Mouse (Mus musculus): ENCODE measurements around the gene Scube1.

DNA sequence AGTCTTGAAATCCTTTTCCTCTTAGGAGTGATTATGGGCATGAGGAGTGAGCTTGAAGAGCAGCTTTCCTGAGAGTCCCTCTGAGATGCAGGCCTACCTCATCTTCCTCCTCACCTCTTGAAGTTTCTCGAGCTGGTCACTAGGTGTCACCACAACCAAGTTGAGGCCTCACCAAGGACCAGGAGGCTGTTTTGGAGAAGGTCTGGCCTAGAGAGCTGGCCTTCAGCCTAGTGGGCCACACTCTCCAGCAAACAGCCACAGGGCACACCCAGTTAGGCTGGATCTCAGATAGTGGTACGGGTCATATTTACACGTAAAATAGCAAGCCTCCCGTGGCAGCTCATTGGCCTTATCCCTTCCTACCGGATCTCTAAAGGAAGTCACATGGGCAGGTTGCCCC lies 60.1 kb downstream of the Scube1 start:
- no peak for TF ChIP-seq GATA1 (IDR thresholded peaks at IDR 0.05; ENCODE audit: low read length)
- TF ChIP-seq TAL1 (IDR thresholded peaks at IDR 0.05; ENCODE audit: low read length), result no peak

Data from erythroblast, embryonic 14.5 days (primary cell).